Mouse (Mus musculus): ENCODE measurements around the gene Slc22a1.

Gene Slc22a1

DNA sequence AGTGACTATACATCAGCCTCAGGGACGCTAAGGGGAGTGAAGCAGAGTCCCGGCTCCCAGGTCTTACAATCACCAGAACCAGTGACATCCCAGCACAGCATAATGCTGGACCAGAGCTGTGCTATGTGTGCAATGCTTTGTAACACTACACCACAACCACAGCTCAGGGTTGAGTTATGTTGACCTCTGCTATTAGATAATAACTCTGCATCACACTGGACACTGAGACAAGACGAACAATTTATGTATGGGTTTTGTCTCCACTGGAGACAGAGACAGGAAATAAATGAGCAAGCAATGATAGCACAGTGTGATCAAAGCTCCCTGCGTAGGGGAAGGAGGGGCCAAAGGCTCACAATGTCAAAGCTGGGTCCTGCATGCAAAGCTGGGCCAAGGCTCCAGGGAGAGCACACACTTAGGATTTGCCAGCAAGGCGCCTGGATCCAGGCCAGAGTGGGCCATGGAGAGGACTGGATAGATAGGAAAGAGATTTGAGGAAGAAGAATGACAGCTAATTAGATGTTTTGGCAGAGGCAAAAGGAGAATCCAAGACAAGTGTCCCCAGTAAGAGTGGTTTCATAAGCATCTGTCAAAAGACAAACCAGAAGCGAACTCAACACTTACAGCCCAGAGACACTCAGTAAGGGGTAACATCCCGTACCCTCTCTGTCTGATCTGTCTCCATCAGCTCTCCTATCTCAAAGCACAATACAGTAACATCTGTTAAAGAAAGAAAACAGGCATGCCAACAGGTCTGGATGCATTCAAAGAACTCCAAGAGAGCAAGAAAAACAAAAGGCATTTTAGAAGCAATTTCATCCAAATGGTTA lies 43.6 kb downstream of the Slc22a1 start:
- DNase-seq (ENCODE audit: extremely low spot score, low spot score), result peak; percentile 52

GRCm38 (mm10) chr17:12630976-12631730 lies 44.5 kb downstream of the Slc22a1 start:
- DNase-seq (ENCODE audit: extremely low spot score, low spot score), result peak; percentile 64

- no peak for DNase-seq (ENCODE audit: extremely low spot score, low spot score)
Measured at GRCm38 (mm10) chr17:12627983-12628382, 47.6 kb downstream of the Slc22a1 start.

GRCm38 (mm10) chr17:12619641-12620040 lies 56.0 kb downstream of the Slc22a1 start:
- DNase-seq (ENCODE audit: extremely low spot score, low spot score), result no peak

GRCm38 (mm10) chr17:12615429-12615828 lies 60.2 kb downstream of the Slc22a1 start:
- DNase-seq (ENCODE audit: extremely low spot score, low spot score), result no peak

GRCm38 (mm10) chr17:12614511-12615385 lies 60.9 kb downstream of the Slc22a1 start:
- no peak for DNase-seq (ENCODE audit: extremely low spot score, low spot score)

- DNase-seq (ENCODE audit: extremely low spot score, low spot score), result no peak
Measured at GRCm38 (mm10) chr17:12607202-12607601, 68.4 kb downstream of the Slc22a1 start.

DNA sequence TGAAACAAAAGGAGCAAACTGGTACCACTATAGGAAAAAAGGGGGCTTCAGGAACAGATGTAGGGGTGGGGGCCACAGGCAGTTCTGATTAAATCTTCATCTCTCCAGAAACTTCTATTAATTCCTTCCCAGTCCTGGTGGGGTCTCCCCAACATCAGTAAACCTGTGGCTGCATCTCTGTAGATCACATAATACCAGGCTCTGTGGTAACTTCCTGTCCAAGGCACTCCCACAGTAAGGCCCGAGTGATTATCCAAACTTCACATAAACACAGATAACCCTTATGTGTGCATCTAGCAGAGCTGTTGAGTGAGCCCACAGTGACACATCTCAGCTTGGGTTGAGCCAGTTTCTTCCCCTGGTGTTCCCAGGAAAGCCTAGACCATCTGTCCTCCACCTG lies 69.0 kb downstream of the Slc22a1 start:
- no peak for DNase-seq (ENCODE audit: extremely low spot score, low spot score)

All from neural tube, embryonic 10.5 days (tissue).